Mouse (Mus musculus): ENCODE data around the gene Mfn2. TPM values are rescaled to one million over a fixed set of nuclear protein-coding genes. Genes with fewer than 3 reads are reported as not detected.

The Mfn2 gene
- total RNA-seq, 2 experiments from 2014 or later: 187 to 193 TPM

Other genes starting within 250 kb of the Mfn2 start
- gene Zfp534, start 202.2 kb downstream of the Mfn2 start, total RNA-seq (2021): not detected
- gene Zfp984, start 94.9 kb downstream of the Mfn2 start, total RNA-seq (2021): 1 to 10 TPM; 2.0 to 2.2 TPM
- 10 to 100 TPM; 20.5 to 24.0 TPM for gene Zfp933, start 56.3 kb downstream of the Mfn2 start, total RNA-seq (2021)
- 10 to 100 TPM; 16.2 to 18.3 TPM for gene Miip, start 35.9 kb downstream of the Mfn2 start, total RNA-seq (2021)
- gene Fv1, start 35.7 kb downstream of the Mfn2 start, total RNA-seq (2021): 1 to 10 TPM; 8.9 to 9.5 TPM
- 10 to 100 TPM; 17.6 to 19.9 TPM for gene Plod1, start 32.1 kb upstream of the Mfn2 start, total RNA-seq (2021)
- gene 2510039O18Rik, start 36.2 kb upstream of the Mfn2 start, total RNA-seq (2021): 10 to 100 TPM; 29.0 to 30.6 TPM
- not detected for gene Nppb, start 81.1 kb upstream of the Mfn2 start, total RNA-seq (2021)
- gene Nppa, start 96.0 kb upstream of the Mfn2 start, total RNA-seq (2021): under 1 TPM in 1 of 2 experiments, not detected in 1; 0.71 TPM
- gene Clcn6, start 134.1 kb upstream of the Mfn2 start, total RNA-seq (2021): 10 to 100 TPM; 70.9 to 73.9 TPM
- gene Mthfr, start 134.4 kb upstream of the Mfn2 start, total RNA-seq (2021): 10 to 100 TPM; 27.1 to 30.5 TPM
- 1 to 10 TPM; 6.3 to 7.8 TPM for gene Agtrap, start 183.3 kb upstream of the Mfn2 start, total RNA-seq (2021)
- 10 to 100 TPM; 11.2 to 14.9 TPM for gene Mad2l2, start 225.7 kb upstream of the Mfn2 start, total RNA-seq (2021)
- gene Draxin, start 226.0 kb upstream of the Mfn2 start, total RNA-seq (2021): under 1 TPM; 0.28 to 0.37 TPM
- 10 to 100 TPM; 26.9 to 28.0 TPM for gene Fbxo6, start 247.4 kb upstream of the Mfn2 start, total RNA-seq (2021)

Measured in left cerebral cortex, postnatal 25 days (tissue).